Mouse (Mus musculus): ENCODE results near the gene Fndc3b.

Gene Fndc3b

DNA sequence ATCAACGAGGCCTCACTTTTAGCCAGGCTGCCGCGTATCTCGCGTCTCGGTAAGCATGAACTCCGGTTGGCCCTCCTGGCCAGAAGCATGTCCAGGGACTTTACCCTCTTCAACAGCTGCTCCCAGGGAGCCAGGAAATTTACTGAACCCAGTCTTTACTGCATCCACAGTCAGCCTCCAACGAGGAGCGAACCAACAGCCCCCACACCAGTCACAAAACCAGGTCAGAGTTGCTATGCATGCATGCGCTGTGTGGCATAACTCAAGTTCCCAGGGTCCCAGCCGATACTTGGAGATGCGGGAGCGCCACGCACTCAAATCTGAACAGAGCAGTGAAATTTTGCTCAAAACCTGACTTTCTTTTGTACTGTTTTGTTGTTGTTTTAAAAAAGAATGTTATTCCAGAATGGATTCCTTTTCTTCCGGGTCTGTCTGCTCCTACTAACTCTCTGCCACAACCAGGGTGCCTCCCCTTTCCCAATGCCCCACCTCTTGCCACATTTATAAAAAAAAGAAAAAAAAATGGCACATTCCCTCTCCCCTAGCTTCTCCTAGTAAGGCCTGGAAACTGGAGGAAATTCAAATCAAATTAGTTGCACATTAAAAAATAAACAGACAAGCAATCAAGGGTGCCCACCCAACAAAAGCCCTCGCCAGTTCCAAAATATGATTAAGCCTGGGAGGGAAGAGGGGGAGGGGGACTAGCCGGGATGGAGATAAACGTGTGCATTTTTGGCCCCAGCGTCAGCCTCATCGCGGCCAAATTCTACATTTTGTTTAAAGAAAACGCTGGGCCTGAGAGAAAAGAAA lies 1.8 kb downstream of the Fndc3b start:
- no peak for DNase-seq (ENCODE audit: low spot score in 2 of 2)

DNA sequence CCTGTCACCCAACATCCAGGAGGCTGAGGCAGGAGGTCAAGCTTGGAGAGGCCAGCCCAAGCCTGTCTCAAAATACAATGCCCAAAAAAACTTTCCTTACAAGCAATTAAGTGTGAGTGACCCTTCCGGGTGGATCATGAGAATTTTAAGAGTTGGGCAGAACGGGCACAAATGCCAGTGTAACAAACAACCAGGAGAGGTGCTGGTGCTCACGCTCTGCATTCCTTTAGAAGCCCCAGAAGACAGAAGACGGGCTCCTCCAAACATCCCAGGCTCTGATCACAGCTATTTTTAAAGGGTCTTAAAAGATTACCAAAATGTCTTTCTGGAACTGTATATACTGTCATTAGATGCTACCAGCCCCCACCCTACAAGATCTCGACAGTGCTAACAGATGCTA lies 2.5 kb downstream of the Fndc3b start:
- no peak for DNase-seq (ENCODE audit: low spot score in 2 of 2)

- no peak for DNase-seq (ENCODE audit: low spot score in 2 of 2)
Measured at GRCm38 (mm10) chr3:27705761-27706160, 5.3 kb downstream of the Fndc3b start.

- no peak for DNase-seq (ENCODE audit: low spot score in 2 of 2)
Measured at GRCm38 (mm10) chr3:27705056-27705455, 6.1 kb downstream of the Fndc3b start.

- DNase-seq (ENCODE audit: low spot score in 2 of 2) = no peak
Measured at GRCm38 (mm10) chr3:27704641-27705040, 6.5 kb downstream of the Fndc3b start.

- DNase-seq (ENCODE audit: low spot score in 2 of 2) = no peak
Measured at GRCm38 (mm10) chr3:27703531-27703930, 7.6 kb downstream of the Fndc3b start.

GRCm38 (mm10) chr3:27703081-27703480 lies 8.0 kb downstream of the Fndc3b start:
- DNase-seq (ENCODE audit: low spot score in 2 of 2) = no peak

DNA sequence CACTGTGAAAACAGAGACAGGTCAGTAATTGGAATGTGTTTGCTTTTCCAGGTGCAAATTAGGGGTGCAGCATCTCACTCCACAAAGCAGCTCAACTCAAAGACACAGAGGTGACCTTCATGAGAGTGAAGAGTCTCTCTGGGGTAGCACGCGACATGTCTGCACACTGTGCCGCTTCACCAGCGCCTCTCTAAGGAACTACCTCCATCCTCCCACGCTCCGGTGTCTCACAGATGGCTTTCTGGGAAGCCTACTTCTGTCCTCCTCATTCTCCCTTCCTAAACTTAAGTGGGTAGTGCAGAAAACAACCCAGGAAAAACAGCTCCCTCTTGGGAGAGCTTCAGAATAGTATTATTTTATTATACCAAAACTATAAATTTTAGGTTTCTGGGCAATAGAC lies 12.4 kb downstream of the Fndc3b start:
- DNase-seq (ENCODE audit: low spot score in 2 of 2) = peak; percentile 61 to 80

GRCm38 (mm10) chr3:27696449-27696797 lies 14.7 kb downstream of the Fndc3b start:
- DNase-seq (ENCODE audit: low spot score in 2 of 2) = peak in 1 of 2 experiments; percentile 34

GRCm38 (mm10) chr3:27695612-27696448 lies 15.3 kb downstream of the Fndc3b start:
- DNase-seq (ENCODE audit: low spot score in 2 of 2) = no peak

- DNase-seq (ENCODE audit: low spot score in 2 of 2) = no peak
Measured at GRCm38 (mm10) chr3:27694586-27694985, 16.5 kb downstream of the Fndc3b start.

GRCm38 (mm10) chr3:27694111-27694510 lies 17.0 kb downstream of the Fndc3b start:
- DNase-seq (ENCODE audit: low spot score in 2 of 2) = no peak

DNA sequence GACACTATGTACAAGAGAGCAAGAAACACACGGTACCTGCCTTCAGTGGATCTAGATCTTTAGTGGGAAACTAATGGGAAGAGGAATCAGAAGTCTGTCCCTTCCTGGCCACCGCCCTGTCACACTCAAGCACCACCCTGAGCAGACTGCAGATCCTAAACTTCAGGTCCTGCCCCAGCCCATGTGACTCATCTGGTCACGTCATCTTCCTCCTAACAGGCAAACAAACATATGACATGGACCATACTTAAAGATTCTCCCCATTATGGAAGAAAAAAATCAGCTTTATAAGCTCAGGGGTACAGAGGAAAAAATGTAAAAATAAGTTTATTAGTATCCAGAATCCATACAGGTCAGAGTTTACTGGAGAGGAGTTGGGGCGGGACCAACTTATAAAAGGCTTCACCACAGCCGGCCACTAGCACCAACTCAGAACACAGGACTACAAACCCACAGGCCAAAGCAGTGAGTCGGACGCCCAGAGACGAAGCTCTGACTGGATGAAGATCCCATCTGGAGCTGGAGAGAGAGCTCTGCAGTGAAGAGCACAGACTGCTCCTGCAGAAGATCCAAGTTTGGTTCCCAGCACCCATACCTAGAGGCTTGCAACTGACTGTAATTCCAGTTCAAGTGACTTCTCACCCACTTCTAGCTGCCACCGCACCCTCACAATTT lies 19.5 kb downstream of the Fndc3b start:
- no peak for DNase-seq (ENCODE audit: low spot score in 2 of 2)

DNA sequence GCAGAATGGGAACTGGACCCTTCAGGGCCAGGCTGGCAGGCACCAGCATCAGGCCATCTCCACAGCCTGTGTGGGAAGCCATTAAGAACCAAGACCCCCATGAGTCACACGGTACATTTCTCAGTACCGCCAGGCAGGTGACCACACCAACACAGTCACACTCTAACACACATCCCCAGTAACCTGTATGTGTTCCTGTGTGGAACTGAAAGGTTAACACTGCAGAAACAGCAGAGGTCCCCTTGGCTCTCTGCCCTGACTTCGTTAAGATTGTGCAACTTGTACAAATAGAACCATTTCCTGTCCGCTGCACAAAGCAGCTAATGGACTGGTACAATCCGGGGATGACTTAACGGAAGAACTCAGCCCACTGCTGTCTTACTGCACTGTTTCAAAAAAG lies 21.1 kb downstream of the Fndc3b start:
- peak in 1 of 2 experiments; percentile 46 for DNase-seq (ENCODE audit: low spot score in 2 of 2)

DNA sequence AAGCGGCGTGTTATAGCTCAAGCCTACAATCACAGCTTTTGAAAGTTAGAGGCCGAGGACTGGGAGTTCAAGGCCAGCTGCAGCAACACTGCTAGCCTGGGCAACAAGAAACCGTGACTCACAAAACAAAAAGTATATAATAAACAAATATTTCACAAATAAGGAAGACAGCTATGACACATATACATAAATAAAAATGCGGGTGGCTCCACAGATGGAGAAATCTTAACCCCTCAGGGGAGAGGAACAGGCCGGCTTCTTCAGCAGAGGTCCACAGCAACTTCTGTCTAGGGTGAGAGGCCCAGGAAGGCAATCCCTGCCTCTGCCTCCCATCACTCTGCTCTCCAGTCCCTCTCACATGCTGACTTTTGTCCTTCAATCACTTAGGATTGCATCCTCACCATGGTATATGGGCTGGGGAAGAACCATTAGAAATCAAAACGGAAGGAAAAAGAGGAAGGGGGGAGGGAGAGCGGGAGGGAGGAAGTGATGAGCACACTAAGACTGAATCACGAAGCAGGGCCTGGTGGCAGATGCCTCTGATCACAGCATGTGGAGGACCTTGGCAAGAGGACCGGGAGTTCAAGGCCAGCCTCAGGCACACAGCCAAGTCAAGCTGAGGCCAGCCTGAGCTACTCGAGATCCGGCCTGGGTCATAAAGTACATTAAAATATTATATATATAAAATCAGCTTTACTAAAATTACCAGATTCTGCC lies 21.8 kb downstream of the Fndc3b start:
- no peak for DNase-seq (ENCODE audit: low spot score in 2 of 2)

DNA sequence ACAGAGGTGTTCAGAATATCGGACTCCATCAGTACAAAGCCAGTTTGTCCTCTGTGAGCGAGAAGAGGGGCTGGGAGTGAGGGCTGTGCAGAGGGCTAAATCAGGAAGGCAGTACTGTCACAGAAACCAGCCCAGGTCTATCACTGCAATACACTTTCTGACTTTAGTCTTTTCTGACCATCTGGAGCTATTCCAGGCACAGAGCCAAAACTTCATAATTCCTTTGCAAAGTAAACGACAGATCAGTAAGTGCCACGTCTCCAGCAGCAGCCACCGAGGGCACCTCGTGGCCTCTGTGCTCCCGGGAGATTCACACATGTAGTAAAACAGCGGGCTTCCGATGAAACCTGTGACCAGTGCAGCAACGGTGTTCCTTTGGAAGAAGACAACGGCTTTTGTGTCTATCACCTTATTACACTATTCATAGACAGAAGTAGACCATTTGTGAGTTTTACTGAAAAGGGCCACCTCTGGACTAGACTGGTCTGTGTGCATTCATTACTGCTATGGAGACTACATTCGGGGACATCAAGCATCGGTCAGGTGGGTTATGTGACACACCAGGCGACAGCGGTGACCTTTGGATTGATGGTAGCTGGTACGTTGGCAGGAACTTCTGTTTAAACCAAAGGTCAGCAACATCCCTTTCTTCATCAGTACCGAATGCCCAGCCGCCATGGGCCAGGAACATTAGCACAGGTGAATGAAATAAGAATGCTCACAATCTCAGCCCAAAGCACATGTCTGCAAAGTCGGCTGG lies 24.2 kb downstream of the Fndc3b start:
- no peak for DNase-seq (ENCODE audit: low spot score in 2 of 2)

DNA sequence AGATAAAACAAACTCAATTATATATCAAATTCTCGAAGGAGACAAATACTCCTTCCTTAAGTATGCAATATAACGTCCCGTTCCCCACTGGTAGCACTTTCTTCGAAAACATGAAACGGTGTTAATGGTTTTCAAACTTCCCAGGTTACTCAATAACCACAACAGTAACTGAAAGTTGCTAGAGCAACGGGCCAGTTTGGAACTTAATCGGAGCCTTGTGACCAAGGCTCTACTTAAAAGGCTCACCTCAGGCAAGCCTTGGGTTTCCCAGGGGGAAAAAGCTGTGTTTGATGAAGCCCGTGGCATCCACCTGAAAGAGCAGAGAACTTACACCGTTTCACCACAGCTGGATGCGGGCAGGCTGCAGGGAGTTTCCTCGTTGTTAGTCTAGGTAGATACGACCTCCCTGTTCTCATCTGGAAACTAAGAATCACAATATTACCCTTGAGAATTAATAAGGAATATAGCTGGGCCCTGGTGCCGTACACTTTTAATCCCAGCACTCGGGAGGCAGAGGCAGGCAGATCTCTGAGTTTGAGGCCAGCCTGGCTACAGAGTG lies 25.4 kb downstream of the Fndc3b start:
- DNase-seq (ENCODE audit: low spot score in 2 of 2) = no peak

GRCm38 (mm10) chr3:27685134-27685533 lies 26.0 kb downstream of the Fndc3b start:
- DNase-seq (ENCODE audit: low spot score in 2 of 2) = no peak

DNA sequence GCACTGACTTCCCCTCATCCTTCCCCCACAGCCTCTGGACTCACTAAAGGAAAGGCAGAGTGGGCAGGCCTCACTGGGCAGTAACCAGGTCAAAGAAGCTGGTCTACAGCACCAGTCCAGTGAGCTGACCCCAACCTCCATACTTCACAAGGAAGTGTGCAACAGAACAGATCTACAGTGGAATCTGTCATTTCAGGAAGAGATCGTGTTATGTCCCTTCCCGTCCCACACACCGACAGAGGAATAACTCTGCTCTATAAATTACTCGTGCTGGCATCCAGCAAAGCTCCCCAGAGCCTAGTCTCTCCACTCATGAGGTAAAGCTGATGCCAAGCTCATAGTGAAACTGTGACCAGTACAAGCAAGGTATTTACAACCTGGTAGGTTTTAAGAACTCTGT lies 27.7 kb downstream of the Fndc3b start:
- DNase-seq (ENCODE audit: low spot score in 2 of 2) = no peak

- no peak for DNase-seq (ENCODE audit: low spot score in 2 of 2)
Measured at GRCm38 (mm10) chr3:27677574-27677973, 33.5 kb downstream of the Fndc3b start.

GRCm38 (mm10) chr3:27673660-27674059 lies 37.4 kb downstream of the Fndc3b start:
- DNase-seq (ENCODE audit: low spot score in 2 of 2) = no peak

All from left cerebral cortex, adult 9 months (tissue).